Mouse (Mus musculus) liver, postnatal 0 days (tissue): Measurements from ENCODE around the gene Tmem98.

Source experiments
- CTCF ChIP-seq: sonication (generic); IDR thresholded peaks from 2 replicates; pipeline ENCODE4 v1.5.1; 2016; ENCODE audit warnings: antibody characterized with exemption, low read depth
- EP300 ChIP-seq: IDR thresholded peaks from 2 replicates; pipeline ENCODE4 v1.6.1; 2016; ENCODE audit warnings: antibody characterized with exemption, low read depth, mild to moderate bottlenecking

DNA sequence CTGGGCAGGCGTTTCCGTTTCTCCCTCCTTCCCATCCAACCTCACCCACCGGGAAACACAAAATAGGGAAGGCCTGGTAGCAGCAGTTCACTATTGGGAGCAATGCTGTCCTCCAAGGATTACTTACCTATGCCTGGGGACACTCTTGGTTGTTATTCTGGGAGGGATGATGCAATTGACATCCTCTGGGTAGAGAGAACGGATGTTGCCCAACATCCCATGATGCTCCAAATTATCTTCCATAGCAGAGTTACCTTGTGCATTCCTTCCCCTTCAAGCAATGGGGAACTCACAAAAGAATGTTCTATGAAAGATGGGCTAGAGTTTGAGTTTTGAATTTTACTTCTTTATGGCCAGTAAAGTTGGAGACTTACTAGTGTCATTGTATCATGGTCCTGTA is 16.6 kb upstream of the Tmem98 start:
- TF ChIP-seq CTCF (no peak), EP300 (no peak)
